Mouse (Mus musculus) stomach, postnatal 0 days (tissue): ENCODE data around the gene 4833420G17Rik. TPM values are rescaled to one million over a fixed set of nuclear protein-coding genes. Genes with fewer than 3 reads are reported as not detected.
A peak's percentile ranks its signal among the peaks of the same experiment; 100 is the strongest.
"Not testable (repeated sequence)": the region's sequence is repeated elsewhere in the genome, so short reads cannot be mapped to it uniquely, and the experiment has no call there.

Experiments used
- ATAC-seq: fragments of 200-750 bp; cut with Nextera tagmentation; 2 replicates; pipeline ENCODE4 v1.8.0; 2017; ENCODE audit not compliant: low FRiP score, low TSS enrichment
- DNase-seq: peaks from one replicate; pipeline ENCODE4 v3.0.0-alpha.2; 2016; ENCODE audit warnings: low spot score
- H3K27ac ChIP-seq: fragments of 300-500 bp; sonication (generic); replicated peaks from 2 replicates; pipeline ENCODE4 v1.5.1; 2014; ENCODE audit warnings: mild to moderate bottlenecking, control low read depth
- H3K27me3 ChIP-seq: fragments of 300-500 bp; sonication (generic); 2 replicates; pipeline ENCODE4 v1.6.1; 2014; ENCODE audit warnings: low read length; ENCODE audit not compliant: control insufficient read depth, insufficient read depth
- H3K36me3 ChIP-seq: fragments of 300-500 bp; sonication (generic); 2 replicates; pipeline ENCODE4 v1.6.1; 2014; ENCODE audit warnings: low read length, mixed read lengths; ENCODE audit not compliant: control insufficient read depth, insufficient read depth
- H3K4me1 ChIP-seq: fragments of 300-500 bp; sonication (generic); replicated peaks from 2 replicates; pipeline ENCODE4 v1.6.1; 2014; ENCODE audit warnings: antibody characterized with exemption; ENCODE audit not compliant: control insufficient read depth, insufficient read depth
- H3K4me2 ChIP-seq: fragments of 300-500 bp; sonication (generic); replicated peaks from 2 replicates; pipeline ENCODE4 v1.6.1; 2014; ENCODE audit warnings: low read depth, mild to moderate bottlenecking, control low read depth, moderate library complexity
- H3K4me3 ChIP-seq: fragments of 300-500 bp; sonication (generic); 2 replicates; pipeline ENCODE4 v1.5.1; 2014; ENCODE audit warnings: low read depth, low read length, control low read depth
- H3K9ac ChIP-seq: fragments of 300-500 bp; sonication (generic); 2 replicates; pipeline ENCODE4 v1.6.1; 2014; ENCODE audit warnings: mild to moderate bottlenecking, low read length, control low read depth, mixed read lengths
- H3K9me3 ChIP-seq: fragments of 300-500 bp; sonication (generic); 2 replicates; pipeline ENCODE4 v1.6.1; 2016; ENCODE audit warnings: low read length; ENCODE audit not compliant: control insufficient read depth
- CTCF ChIP-seq: IDR thresholded peaks from 2 replicates; pipeline ENCODE4 v1.5.1; 2016; ENCODE audit warnings: antibody characterized with exemption, low read depth, mild to moderate bottlenecking, moderate library complexity
- EP300 ChIP-seq: optimal IDR thresholded peaks from 2 replicates; pipeline ENCODE3; 2016; ENCODE audit warnings: antibody characterized with exemption
- WGBS: fragments of 180-500 bp; shearing (Covaris S2); extraction: QIAGEN DNeasy Blood & Tissue Kit; methylation state at CpG from one replicate; pipeline ENCODE4 v1.1.7; 2014; 5-methylcytosine and 5-hydroxymethylcytosine counted together
- polyA plus RNA-seq: library from polyadenylated mRNA; unstranded; fragments of >200 nt; fragmentation: Nextera tagmentation; extraction: Ambion mirVana; gene quantifications from 2 replicates; pipeline ENCODE4 v1.2.1, GENCODE M21; 2015

Gene 4833420G17Rik
- polyA plus RNA-seq, 1 experiment from 2014 or later: 24.1 TPM

- Histone ChIP-seq H3K4me2 (no peak overlapping the region), H3K27ac (no peak overlapping the region), H3K9ac (no peak overlapping the region), H3K4me3 (no peak overlapping the region), H3K9me3 (no peaks in the 10 kb centered on the region), H3K36me3 (peaks cover 9% of the 10 kb centered on the region), H3K27me3 (no peaks in the 10 kb centered on the region), H3K4me1 (no peaks in the 10 kb centered on the region)
- no peak for TF ChIP-seq CTCF
- TF ChIP-seq EP300: no peak
- 78% methylated on average over 2 of the region's 2 CpGs for WGBS
- ATAC-seq (no peak), DNase-seq (no peak)
Observed at GRCm38 (mm10) chr13:119477789-119478188, 15.2 kb downstream of the 4833420G17Rik start.

GRCm38 (mm10) chr13:119487354-119487753 is 24.8 kb downstream of the 4833420G17Rik start:
- Histone ChIP-seq H3K9me3 (0 out of 2 replicates have a peak, but pooled peaks cover 4% of the 10 kb centered on the region), H3K4me2 (no peak overlapping the region), H3K27ac (no peak overlapping the region), H3K4me1 (no peaks in the 10 kb centered on the region), H3K9ac (no peak overlapping the region), H3K36me3 (0 out of 2 replicates have a peak, but pooled peaks cover 6% of the 10 kb centered on the region), H3K27me3 (no peaks in the 10 kb centered on the region), H3K4me3 (no peak overlapping the region)
- WGBS: 51% methylated on average over 7 of the region's 7 CpGs
- TF ChIP-seq EP300 (no peak), CTCF (no peak)
- no peak for DNase-seq
- ATAC-seq: no peak

GRCm38 (mm10) chr13:119487880-119488580 is 25.5 kb downstream of the 4833420G17Rik start, which contains the start of the genes Tmem267 and 3110070M22Rik:
Gene Tmem267 (plus strand): TSS chr13:119488039.
Gene 3110070M22Rik (minus strand): TSS chr13:119488383.
- Histone ChIP-seq H3K4me1 (no peaks in the 10 kb centered on the region), H3K9ac (no peak within 1 kb of the TSS), H3K4me3 (no peak within 1 kb of the TSS), H3K36me3 (0 out of 2 replicates have a peak, but pooled peaks cover 6% of the 10 kb centered on the region), H3K9me3 (0 out of 2 replicates have a peak, but pooled peaks cover 4% of the 10 kb centered on the region), H3K27me3 (no peaks in the 10 kb centered on the region), H3K27ac (peak within 1 kb of the TSS; percentile 77), H3K4me2 (no peak within 1 kb of the TSS)
- 57% methylated on average over 87 of the region's 87 CpGs for WGBS
- TF ChIP-seq EP300: no peak
- TF ChIP-seq CTCF: peak; percentile 54
- ATAC-seq: no peak
- DNase-seq: peak; percentile 81

- 87% methylated on average over 10 of the region's 10 CpGs for WGBS
- not testable (repeated sequence) for ATAC-seq, H3K4me3 ChIP-seq, H3K36me3 ChIP-seq, H3K27ac ChIP-seq, H3K9ac ChIP-seq, H3K4me1 ChIP-seq, H3K4me2 ChIP-seq, H3K9me3 ChIP-seq, H3K27me3 ChIP-seq
- peak; percentile 26 for DNase-seq
Observed at GRCm38 (mm10) chr13:119492083-119492482, 29.5 kb downstream of the 4833420G17Rik start.

- H3K27ac ChIP-seq, H3K27me3 ChIP-seq, H3K9ac ChIP-seq, H3K4me3 ChIP-seq, DNase-seq, H3K9me3 ChIP-seq, H3K4me1 ChIP-seq, H3K36me3 ChIP-seq, H3K4me2 ChIP-seq: not testable (repeated sequence)
- 94% methylated on average over 9 of the region's 22 CpGs for WGBS
- peak; percentile 61; the same call in 1 of the 2 replicates for ATAC-seq
Observed at GRCm38 (mm10) chr13:119494938-119495337, 32.4 kb downstream of the 4833420G17Rik start.

Other genes with a start within 250 kb of the 4833420G17Rik start
- gene Paip1, start 34.2 kb upstream of the 4833420G17Rik start, polyA plus RNA-seq: 41.8 and 47.1 TPM in 2 replicates
- 1.2 and 1.3 TPM in 2 replicates for gene Tmem267, start 25.3 kb downstream of the 4833420G17Rik start, polyA plus RNA-seq
- gene 3110070M22Rik, start 25.6 kb downstream of the 4833420G17Rik start, polyA plus RNA-seq: 0.75 and 1.2 TPM in 2 replicates
- gene Ccl28, start 161.1 kb downstream of the 4833420G17Rik start, polyA plus RNA-seq: 0.10 and 0.31 TPM in 2 replicates
- 131 and 140 TPM in 2 replicates for gene Hmgcs1, start 227.6 kb downstream of the 4833420G17Rik start, polyA plus RNA-seq